8 mouse cellular contexts compared by ENCODE assay signal in genomic region chr5:36696504-36697300, GRCm38 (mm10). TPM values are rescaled to one million over a fixed set of nuclear protein-coding genes. Genes with fewer than 3 reads are reported as not detected.
DNase-seq lines count a peak whose midpoint lies in the region; ATAC-seq lines count a peak whose summit lies in the region.

No protein-coding gene starts in this region.

- no peaks in the 10 kb centered on the region for H3K9me3 ChIP-seq in forebrain, embryonic 12.5 days
- H3K9me3 ChIP-seq in midbrain, embryonic 11.5 days (ENCODE audit: control insufficient read depth, low read length): no peaks in the 10 kb centered on the region

- peak; percentile 54 for DNase-seq in cerebellum, adult 11-12 months
- DNase-seq in cerebellum, adult 11 months: no peak
- peak; percentile 11 for DNase-seq in CD4-positive helper T cell, adult 2 months (ENCODE audit: low read depth, low spot score)
- peak; percentile 85 for DNase-seq in kidney, adult 11 months
- no peak for DNase-seq in midbrain, embryonic 11.5 days (ENCODE audit: low spot score, missing footprints)
- DNase-seq in natural killer cell, adult 2 months (ENCODE audit: low spot score in 2 of 2): no peak
- no peak for DNase-seq in urinary bladder, adult 18-20 months (ENCODE audit: low spot score in 2 of 2)

- H3K4me3 ChIP-seq in forebrain, embryonic 12.5 days (replicated peaks): no peak overlapping the region
- no peak overlapping the region for H3K4me3 ChIP-seq in midbrain, embryonic 11.5 days (ENCODE audit: low read depth, low read length)

- no peak for ATAC-seq in forebrain, embryonic 12.5 days (ENCODE audit: low FRiP score)
- no peak for ATAC-seq in midbrain, embryonic 11.5 days (ENCODE audit: low FRiP score)

- H3K4me1 ChIP-seq in forebrain, embryonic 12.5 days: peaks cover 18% of the 10 kb centered on the region
- peaks cover 9% of the 10 kb centered on the region for H3K4me1 ChIP-seq in midbrain, embryonic 11.5 days (ENCODE audit: control insufficient read depth, insufficient read depth, low read length)

- H3K27ac ChIP-seq in forebrain, embryonic 12.5 days: no peak overlapping the region
- H3K27ac ChIP-seq in midbrain, embryonic 11.5 days (ENCODE audit: low read depth, low read length): no peak overlapping the region

- no peaks in the 10 kb centered on the region for H3K36me3 ChIP-seq in forebrain, embryonic 12.5 days (replicated peaks)
- H3K36me3 ChIP-seq in midbrain, embryonic 11.5 days (ENCODE audit: control insufficient read depth, insufficient read depth, low read length): no peaks in the 10 kb centered on the region

- peak overlapping the region; percentile 78 for H3K4me2 ChIP-seq in forebrain, embryonic 12.5 days
- H3K4me2 ChIP-seq in midbrain, embryonic 11.5 days: peak overlapping the region; percentile 71

- H3K27me3 ChIP-seq in forebrain, embryonic 12.5 days: no peaks in the 10 kb centered on the region
- H3K27me3 ChIP-seq in midbrain, embryonic 11.5 days (ENCODE audit: control insufficient read depth, insufficient read depth, low read length): no peaks in the 10 kb centered on the region

- peak overlapping the region; percentile 89; the same call in 1 of the 2 replicates for H3K9ac ChIP-seq in forebrain, embryonic 12.5 days
- peak overlapping the region; percentile 89 for H3K9ac ChIP-seq in midbrain, embryonic 11.5 days (ENCODE audit: low read length)

- WGBS in forebrain, embryonic 12.5 days: 83% methylated on average over 11 of the region's 11 CpGs
- 79% methylated on average over 11 of the region's 11 CpGs for WGBS in midbrain, embryonic 11.5 days

RNA-seq across cellular contexts. Expression of gene D5Ertd579e, which starts 0.9 kb away (rescaled TPM):
- 44.2 and 46.6 TPM in 2 replicates for polyA plus RNA-seq in forebrain, embryonic 12.5 days (2016; fragmentation: Nextera tagmentation; extraction: Ambion mirVana)
- 32.9 and 35.6 TPM in 2 replicates for polyA plus RNA-seq in midbrain, embryonic 11.5 days (2014; fragmentation: Nextera tagmentation; extraction: Ambion mirVana)

RNA-seq across cellular contexts. Expression of gene Bloc1s4, which starts 51.7 kb away (rescaled TPM):
- polyA plus RNA-seq in forebrain, embryonic 12.5 days (2016; fragmentation: Nextera tagmentation; extraction: Ambion mirVana): 25.3 TPM in 2 replicates
- polyA plus RNA-seq in midbrain, embryonic 11.5 days (2014; fragmentation: Nextera tagmentation; extraction: Ambion mirVana): 20.8 and 23.3 TPM in 2 replicates

Comparison
In these comparisons a context has a peak if more than half of its experiments do, and no peak if none do; other contexts are left out.
1. DNase-seq: peak in cerebellum, adult 11-12 months (single experiment), CD4-positive helper T cell, adult 2 months (single experiment) and kidney, adult 11 months (single experiment); none in cerebellum, adult 11 months (single experiment), midbrain, embryonic 11.5 days (single experiment), natural killer cell, adult 2 months (0 of 2) and urinary bladder, adult 18-20 months (0 of 2).